Mouse (Mus musculus): ENCODE results near the gene Prcd.
"Not testable (repeated sequence)": the region's sequence is repeated elsewhere in the genome, so short reads cannot be mapped to it uniquely, and the experiment has no call there.

Gene Prcd

GRCm38 (mm10) chr11:116649711-116650337 lies 3.5 kb upstream of the Prcd start:
- DNase-seq (ENCODE audit: low spot score): no peak

- no peak for DNase-seq (ENCODE audit: low spot score)
These were observed 2.5 kb upstream of the Prcd start for GRCm38 (mm10) chr11:116650811-116651210.

GRCm38 (mm10) chr11:116651339-116651738 lies 2.0 kb upstream of the Prcd start:
- no peak for DNase-seq (ENCODE audit: low spot score)

- no peak for DNase-seq (ENCODE audit: low spot score)
These were observed 820 bp upstream of the Prcd start for GRCm38 (mm10) chr11:116652330-116653098.

- DNase-seq (ENCODE audit: low spot score): peak; percentile 77
These were observed 431 bp downstream of the Prcd start for GRCm38 (mm10) chr11:116653709-116654221.

- peak; percentile 71 for DNase-seq (ENCODE audit: low spot score)
These were observed 1.0 kb downstream of the Prcd start, which contains the start of gene Cygb for GRCm38 (mm10) chr11:116654255-116654821. Gene Cygb, minus strand, starts transcription at chr11:116654313.

- DNase-seq (ENCODE audit: low spot score): peak; percentile 63
These were observed 3.2 kb downstream of the Prcd start for GRCm38 (mm10) chr11:116656348-116657191.

- DNase-seq (ENCODE audit: low spot score): peak; percentile 86
These were observed 4.2 kb downstream of the Prcd start for GRCm38 (mm10) chr11:116657311-116658223.

GRCm38 (mm10) chr11:116658238-116658637 lies 4.9 kb downstream of the Prcd start:
- DNase-seq (ENCODE audit: low spot score): peak; percentile 51

- no peak for DNase-seq (ENCODE audit: low spot score)
These were observed 5.8 kb downstream of the Prcd start for GRCm38 (mm10) chr11:116659027-116659621.

- DNase-seq (ENCODE audit: low spot score): peak; percentile 59
These were observed 6.8 kb downstream of the Prcd start for GRCm38 (mm10) chr11:116660181-116660580.

GRCm38 (mm10) chr11:116661291-116661947 lies 8.1 kb downstream of the Prcd start:
- DNase-seq (ENCODE audit: low spot score): peak; percentile 49

GRCm38 (mm10) chr11:116661948-116662377 lies 8.6 kb downstream of the Prcd start:
- DNase-seq (ENCODE audit: low spot score): peak; percentile 70

GRCm38 (mm10) chr11:116665289-116665688 lies 12.0 kb downstream of the Prcd start:
- DNase-seq (ENCODE audit: low spot score): no peak

- DNase-seq (ENCODE audit: low spot score): no peak
These were observed 13.2 kb downstream of the Prcd start for GRCm38 (mm10) chr11:116666566-116666965.

- not testable (repeated sequence) for DNase-seq (ENCODE audit: low spot score)
These were observed 13.7 kb downstream of the Prcd start for GRCm38 (mm10) chr11:116667012-116667411.

GRCm38 (mm10) chr11:116667930-116668329 lies 14.6 kb downstream of the Prcd start:
- DNase-seq (ENCODE audit: low spot score): no peak

- DNase-seq (ENCODE audit: low spot score): peak; percentile 61
These were observed 15.1 kb downstream of the Prcd start for GRCm38 (mm10) chr11:116668381-116668825.

- peak; percentile 72 for DNase-seq (ENCODE audit: low spot score)
These were observed 15.5 kb downstream of the Prcd start for GRCm38 (mm10) chr11:116668839-116669238.

GRCm38 (mm10) chr11:116669316-116669715 lies 16.0 kb downstream of the Prcd start:
- no peak for DNase-seq (ENCODE audit: low spot score)
